ENCODE assay signal across 15 mouse cellular contexts in genomic region chr13:6632513-6632912, GRCm38 (mm10). TPM values are rescaled to one million over a fixed set of nuclear protein-coding genes. Genes with fewer than 3 reads are reported as not detected.
DNase-seq lines count a peak whose midpoint lies in the region; ATAC-seq and TF ChIP-seq lines count a peak whose summit lies in the region.
"Had no signal": no experiment of that assay in that cellular context is flagged by ENCODE, and none has a peak within 500 bp of the region (broad histone marks: within the 10 kb centered on the region; RNA-seq: fewer than 3 reads in every experiment).

No protein-coding gene starts in this region.

- no peak overlapping the region for H3K4me3 ChIP-seq in heart, embryonic 10.5 days
- H3K4me3 ChIP-seq in heart, adult 2 months: no peak overlapping the region
- H3K4me3 ChIP-seq in spleen, adult 2 months (ENCODE audit: extremely low read depth, insufficient read depth, insufficient read length): no peak overlapping the region
- H3K4me3 ChIP-seq in limb, embryonic 12.5 days (replicated peaks): no peak overlapping the region
- H3K4me3 ChIP-seq: midbrain, embryonic 13.5 days; myocyte had no signal

- no peak for TF ChIP-seq POLR2A in heart, adult 2 months (IDR thresholded peaks at IDR 0.05; ENCODE audit: insufficient read depth, low read depth, low read length)
- TF ChIP-seq POLR2A in spleen, adult 2 months (IDR thresholded peaks at IDR 0.05; ENCODE audit: low read depth, low read length): no peak

- intact Hi-C loops in heart, adult 2 months (cut with DNase I): no loop called here

- DNase-seq in heart, embryonic 10.5 days (ENCODE audit: low spot score): no peak
- no peak for DNase-seq in heart, adult 2 months
- DNase-seq in spleen, adult 2 months (ENCODE audit: low read depth in 1 of 2, low spot score in 2 of 2): no peak
- DNase-seq in spleen, postnatal 4 days (ENCODE audit: low spot score in 2 of 2): no peak
- DNase-seq in yolk sac, embryonic 10.5 days (ENCODE audit: low spot score): peak; percentile 58
- DNase-seq in layer of hippocampus, adult 9-11 months: no peak
- no peak for DNase-seq in urinary bladder, adult 18-20 months (ENCODE audit: low spot score in 2 of 2)
- DNase-seq: gastrocnemius, postnatal 36 days; layer of hippocampus, postnatal 36 days; lung, postnatal 10 days had no signal

- H3K36me3 ChIP-seq in heart, embryonic 10.5 days: no peaks in the 10 kb centered on the region
- peaks cover 4% of the 10 kb centered on the region for H3K36me3 ChIP-seq in heart, adult 2 months (ENCODE audit: control insufficient read depth, insufficient read depth, low read length)
- H3K36me3 ChIP-seq in spleen, adult 2 months (ENCODE audit: control insufficient read depth, insufficient read depth, low read length): no peaks in the 10 kb centered on the region; the same call in 1 of the 2 replicates
- H3K36me3 ChIP-seq in limb, embryonic 12.5 days: no peaks in the 10 kb centered on the region
- H3K36me3 ChIP-seq: midbrain, embryonic 13.5 days had no signal

- no peak for TF ChIP-seq EP300 in heart, adult 2 months (IDR thresholded peaks at IDR 0.05; ENCODE audit: insufficient read depth, low read depth, low read length)

- no peaks in the 10 kb centered on the region for H3K9me3 ChIP-seq in heart, embryonic 10.5 days
- no peaks in the 10 kb centered on the region for H3K9me3 ChIP-seq in limb, embryonic 12.5 days
- H3K9me3 ChIP-seq: midbrain, embryonic 13.5 days had no signal

- no peak for TF ChIP-seq CTCF in heart, adult 2 months (IDR thresholded peaks at IDR 0.05)
- no peak for TF ChIP-seq CTCF in spleen, adult 2 months (IDR thresholded peaks at IDR 0.05; ENCODE audit: extremely low read depth, insufficient read depth, insufficient read length, insufficient replicate concordance)

- no peaks in the 10 kb centered on the region for H3K27me3 ChIP-seq in heart, embryonic 10.5 days (ENCODE audit: insufficient read depth, poor library complexity, severe bottlenecking)
- no peaks in the 10 kb centered on the region for H3K27me3 ChIP-seq in heart, adult 2 months (ENCODE audit: control insufficient read depth, insufficient read depth, low read length)
- no peaks in the 10 kb centered on the region for H3K27me3 ChIP-seq in spleen, adult 2 months (ENCODE audit: control insufficient read depth, insufficient read depth, low read length)
- no peaks in the 10 kb centered on the region for H3K27me3 ChIP-seq in limb, embryonic 12.5 days
- H3K27me3 ChIP-seq: midbrain, embryonic 13.5 days had no signal

- WGBS in heart, embryonic 10.5 days: 60% methylated on average over 8 of the region's 8 CpGs
- WGBS in heart, adult 2 months: 82% methylated on average over 8 of the region's 8 CpGs
- 36% methylated on average over 8 of the region's 8 CpGs for WGBS in spleen, adult 2 months
- WGBS in limb, embryonic 12.5 days: 54% methylated on average over 8 of the region's 8 CpGs

- H3K4me1 ChIP-seq in heart, embryonic 10.5 days: peaks cover 76% of the 10 kb centered on the region
- H3K4me1 ChIP-seq in heart, adult 2 months (ENCODE audit: control insufficient read depth, insufficient read depth, low read length): peaks cover 10% of the 10 kb centered on the region
- peaks cover 28% of the 10 kb centered on the region for H3K4me1 ChIP-seq in spleen, adult 2 months (ENCODE audit: control insufficient read depth, insufficient read depth, insufficient read length)
- H3K4me1 ChIP-seq in limb, embryonic 12.5 days (replicated peaks): peaks cover 45% of the 10 kb centered on the region

- no peaks in the 10 kb centered on the region for H3K79me2 ChIP-seq in heart, adult 2 months (replicated peaks; ENCODE audit: control insufficient read depth, insufficient read depth, low read length)

- H3K27ac ChIP-seq in heart, embryonic 10.5 days: peak overlapping the region; percentile 22; the same call in 1 of the 2 replicates
- no peak overlapping the region for H3K27ac ChIP-seq in heart, adult 2 months
- peak overlapping the region; percentile 39; the same call in 1 of the 2 replicates for H3K27ac ChIP-seq in spleen, adult 2 months (ENCODE audit: insufficient read depth, low read length)
- peak overlapping the region; percentile 4; the same call in 1 of the 2 replicates for H3K27ac ChIP-seq in limb, embryonic 12.5 days
- H3K27ac ChIP-seq: liver, embryonic 14.5 days; midbrain, embryonic 13.5 days had no signal

- no peak for ATAC-seq in limb, embryonic 12.5 days (ENCODE audit: insufficient number of reproducible peaks, insufficient read depth, low FRiP score, low TSS enrichment, low read depth)
- ATAC-seq: forebrain, embryonic 14.5 days; midbrain, embryonic 13.5 days had no signal

- H3K4me2 ChIP-seq in limb, embryonic 12.5 days: no peak overlapping the region
- H3K4me2 ChIP-seq: midbrain, embryonic 13.5 days had no signal

- no peak overlapping the region for H3K9ac ChIP-seq in heart, adult 2 months (ENCODE audit: low read depth, low read length)
- H3K9ac ChIP-seq in limb, embryonic 12.5 days (replicated peaks): no peak overlapping the region
- H3K9ac ChIP-seq: liver, embryonic 14.5 days; midbrain, embryonic 13.5 days had no signal

RNA-seq across cellular contexts. Expression of gene Pfkp, which starts 16.1 kb away (rescaled TPM):
- polyA plus RNA-seq in heart, embryonic 10.5 days (2016; fragmentation: Nextera tagmentation; extraction: Ambion mirVana): 121 and 191 TPM in 2 replicates
- 10 to 100 TPM; 47.2 to 48.1 TPM for total RNA-seq in heart, adult 2 months (2021)
- 66.6 and 67.4 TPM in 2 replicates for polyA plus RNA-seq in heart, adult 2 months (2012; rRNA removed)
- polyA plus RNA-seq in spleen, adult 2 months (2012; rRNA removed): 39.7 and 45.1 TPM in 2 replicates
- polyA plus RNA-seq in limb, embryonic 12.5 days (2016; fragmentation: Nextera tagmentation; extraction: Ambion mirVana): 8.7 and 10.2 TPM in 2 replicates
